Mouse (Mus musculus): ENCODE data around the gene Gng7.
A peak's percentile ranks its signal among the peaks of the same experiment; 100 is the strongest.
"Not testable (repeated sequence)": the region's sequence is repeated elsewhere in the genome, so short reads cannot be mapped to it uniquely, and the experiment has no call there.

The Gng7 gene

GRCm38 (mm10) chr10:80994621-80995020, 20.1 kb downstream of the Gng7 start:
- DNase-seq, result no peak

- no peak for DNase-seq
These were observed 21.5 kb downstream of the Gng7 start for GRCm38 (mm10) chr10:80993276-80993675.

DNA sequence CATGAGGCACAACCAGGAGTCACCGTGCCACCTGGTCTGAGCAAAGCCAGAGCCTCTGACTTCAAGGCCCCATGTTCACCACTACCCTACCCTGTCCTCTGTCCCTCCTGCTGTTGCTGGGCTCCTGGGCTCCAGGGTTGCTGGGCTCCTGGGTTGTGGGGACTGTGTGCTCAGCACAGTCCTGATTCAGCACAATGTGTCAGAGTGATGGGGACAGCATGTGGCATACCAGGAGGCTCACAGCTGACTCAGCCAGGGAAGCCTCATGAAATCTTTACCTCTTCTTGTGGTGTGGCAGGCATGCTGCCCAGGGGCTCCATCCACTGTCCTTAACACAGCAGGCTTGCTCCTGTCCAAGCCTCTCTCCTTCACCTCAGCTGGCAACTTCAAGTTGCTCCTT, 22.8 kb downstream of the Gng7 start:
- DNase-seq, result no peak

DNA sequence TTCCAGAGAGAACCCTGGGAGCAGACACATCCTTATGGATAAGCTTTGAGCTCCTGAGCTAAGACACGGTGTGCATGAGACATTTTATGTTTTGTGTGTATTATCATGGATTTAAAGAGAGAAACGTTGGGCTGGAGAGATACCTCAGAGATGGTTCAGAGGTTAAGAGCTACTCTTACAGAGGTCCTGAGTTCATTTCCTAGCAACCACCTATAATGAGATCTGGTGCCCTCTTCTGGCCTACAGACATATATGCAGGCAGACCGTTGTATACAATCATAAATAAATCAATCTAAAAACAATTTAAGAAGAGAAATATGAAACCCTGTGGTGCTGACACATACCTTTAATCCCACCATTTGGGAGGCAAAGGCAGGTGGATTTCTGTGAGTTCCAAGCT, 23.7 kb downstream of the Gng7 start:
- DNase-seq, result peak; percentile 59 to 64

GRCm38 (mm10) chr10:80990406-80990805, 24.3 kb downstream of the Gng7 start:
- DNase-seq, result peak; percentile 50 to 51

GRCm38 (mm10) chr10:80989854-80990253, 24.9 kb downstream of the Gng7 start:
- DNase-seq, result not testable (repeated sequence)

DNA sequence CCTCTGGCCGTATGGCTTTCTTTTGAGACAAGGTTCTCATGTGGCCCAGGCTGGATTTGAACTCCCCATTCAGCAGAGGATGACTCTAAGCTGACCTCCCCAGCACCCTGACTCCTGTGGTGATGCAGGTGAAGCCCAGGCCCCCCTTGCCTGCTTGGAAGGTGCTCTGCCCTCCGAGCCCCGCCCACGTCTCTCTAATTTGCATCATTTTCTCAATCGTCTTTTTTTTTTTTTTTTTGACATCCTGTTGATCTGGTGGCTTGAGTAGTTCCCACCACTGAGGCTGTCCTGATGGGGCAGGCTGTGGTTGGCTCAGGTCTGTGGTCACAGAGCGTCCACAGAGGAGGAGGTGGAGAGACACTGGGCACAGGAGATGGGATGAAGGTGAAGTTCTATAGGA, 25.3 kb downstream of the Gng7 start:
- DNase-seq, result peak; percentile 78 to 79

DNA sequence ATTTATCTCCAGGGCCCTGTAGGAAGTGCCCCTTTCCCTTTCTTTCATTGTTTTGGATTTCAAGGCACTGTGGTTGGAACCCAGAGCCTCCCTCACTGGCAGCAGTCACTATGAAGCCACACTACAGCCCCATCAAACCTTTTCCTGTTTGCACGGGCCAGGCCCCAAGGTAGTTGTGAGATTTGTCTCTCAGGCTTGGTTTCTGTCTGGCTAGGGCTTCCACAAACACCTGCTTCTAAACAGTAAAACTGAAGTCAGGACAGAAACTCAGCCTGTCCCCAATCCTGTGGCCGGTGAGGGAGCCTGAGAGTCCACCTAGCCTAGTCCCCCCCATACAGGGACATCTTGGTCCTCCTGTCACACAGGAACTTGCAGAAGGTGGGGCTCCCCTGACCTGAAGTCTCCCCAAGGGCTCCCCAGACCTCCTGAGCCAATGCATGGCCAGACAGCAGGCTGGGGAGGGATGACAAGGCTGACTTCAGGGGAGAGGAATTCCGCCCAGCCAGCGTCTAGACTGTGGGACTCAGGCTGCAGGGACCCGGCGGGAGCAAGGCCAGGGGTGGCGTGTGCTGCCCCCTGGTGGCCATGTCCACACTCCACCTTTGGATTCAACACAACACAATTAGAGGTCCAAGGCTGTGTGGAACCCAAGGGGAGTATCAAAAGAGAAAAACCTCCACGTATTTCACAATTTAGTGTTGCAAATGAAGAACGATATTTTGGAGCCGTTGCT, 26.9 kb downstream of the Gng7 start:
- peak; percentile 84 to 85 for DNase-seq

GRCm38 (mm10) chr10:80986754-80987153, 28.0 kb downstream of the Gng7 start:
- DNase-seq, result no peak

DNA sequence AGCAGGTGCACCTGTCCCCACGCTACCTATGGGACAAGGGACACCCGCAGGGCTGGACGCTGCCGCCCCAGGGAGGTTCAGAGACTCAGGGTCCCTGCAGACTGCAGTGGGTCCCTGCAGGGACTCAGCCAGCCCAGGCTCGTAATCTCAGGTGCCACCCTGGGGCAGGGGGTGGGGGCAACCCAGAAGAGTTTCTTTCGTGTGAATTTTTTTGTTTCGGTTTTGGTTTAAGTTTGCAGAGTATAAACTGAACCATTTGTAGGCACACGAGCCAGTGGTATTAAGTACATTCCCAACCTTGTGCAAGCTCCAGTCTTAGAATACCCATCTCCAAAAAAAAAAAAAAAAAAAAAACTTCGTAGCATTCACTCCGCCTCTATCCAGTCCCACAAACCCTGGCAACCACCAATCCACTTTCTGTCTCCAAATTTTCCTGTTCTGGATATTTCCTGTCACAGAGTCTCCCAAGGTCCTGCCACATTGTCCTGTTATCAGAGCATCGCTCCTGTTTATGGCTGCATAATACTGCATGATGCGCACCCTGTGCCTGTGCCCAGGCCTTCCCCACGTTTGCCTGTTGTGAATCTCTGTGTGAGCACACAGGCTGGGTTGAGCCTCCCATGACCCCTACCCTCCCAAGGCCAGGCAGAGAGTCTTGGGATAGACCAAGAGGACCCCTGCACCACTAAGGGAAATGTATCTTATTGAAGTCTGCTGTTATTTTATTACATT, 28.6 kb downstream of the Gng7 start:
- no peak for DNase-seq

- peak; percentile 56 to 57 for DNase-seq
These were observed 29.3 kb downstream of the Gng7 start for GRCm38 (mm10) chr10:80985241-80985969.

GRCm38 (mm10) chr10:80984223-80984622, 30.5 kb downstream of the Gng7 start:
- DNase-seq, result no peak

DNA sequence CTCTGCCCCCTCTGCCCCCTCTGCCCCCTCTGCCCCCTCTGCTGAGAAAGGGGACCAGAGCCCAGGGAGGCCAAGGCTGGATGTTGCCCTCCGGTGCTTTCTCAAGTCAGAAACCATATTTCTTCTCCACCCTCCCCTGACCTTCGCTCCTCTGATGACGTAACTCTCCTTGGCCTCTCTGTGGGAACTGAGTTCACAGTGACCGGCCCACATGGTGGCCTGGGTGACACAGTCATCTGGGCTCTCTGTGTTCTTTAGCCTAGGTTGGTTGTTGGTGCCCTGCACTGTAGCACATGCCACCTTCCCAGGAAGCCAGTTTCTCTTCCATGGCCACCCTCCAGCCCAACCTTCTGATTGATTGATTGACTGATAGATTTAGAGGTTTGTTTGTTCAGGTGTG, 32.4 kb downstream of the Gng7 start:
- no peak for DNase-seq

DNA sequence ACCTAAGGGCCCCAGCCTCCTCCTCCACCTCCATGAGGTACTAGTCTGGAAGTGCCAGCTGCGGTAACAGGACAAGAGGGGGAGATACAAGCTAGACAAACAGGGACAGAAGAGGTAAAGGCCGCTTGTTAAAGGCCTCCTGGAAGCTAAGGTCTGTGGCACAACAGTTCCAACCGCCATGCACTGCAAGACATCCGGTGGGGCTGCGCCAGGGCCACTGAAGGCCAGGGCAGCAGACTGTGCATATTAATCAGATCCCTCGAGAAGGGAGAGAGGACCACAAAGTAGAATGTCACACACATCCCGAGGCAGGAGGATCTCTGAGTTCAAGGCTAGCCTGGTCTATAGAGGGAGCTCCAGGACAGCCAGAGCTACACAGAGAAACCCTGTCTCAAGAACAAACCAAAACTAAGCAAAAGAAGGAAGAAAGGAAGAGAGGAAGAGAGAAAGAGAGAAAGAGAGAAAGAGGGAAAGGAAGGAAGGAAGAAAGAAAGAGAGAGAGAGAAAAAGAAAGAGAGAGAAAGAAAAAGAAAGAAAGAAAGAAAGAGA, 33.1 kb downstream of the Gng7 start:
- no peak for DNase-seq

DNA sequence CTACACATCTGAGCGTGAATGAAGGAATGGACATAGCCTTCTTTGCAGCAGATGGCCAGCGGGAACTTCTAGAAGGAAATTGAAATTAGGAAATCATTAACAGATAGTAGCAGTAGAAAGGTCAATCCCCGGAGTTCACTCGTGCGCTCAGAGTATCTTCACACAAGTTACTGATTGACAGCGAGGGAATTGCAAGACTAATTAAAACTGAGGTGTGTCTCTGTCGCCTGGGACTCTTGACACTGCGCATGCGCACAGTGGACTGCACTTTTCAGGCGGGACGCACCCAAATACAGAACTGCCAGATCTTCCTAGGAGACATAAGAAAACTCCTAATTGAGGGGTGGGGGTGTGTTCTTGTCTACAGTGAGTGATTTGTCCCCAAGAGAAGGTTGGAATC, 39.3 kb downstream of the Gng7 start:
- no peak for DNase-seq

GRCm38 (mm10) chr10:80973722-80974121, 41.0 kb downstream of the Gng7 start:
- no peak for DNase-seq

GRCm38 (mm10) chr10:80972071-80972987, 42.4 kb downstream of the Gng7 start:
- no peak for DNase-seq

GRCm38 (mm10) chr10:80971533-80971932, 43.2 kb downstream of the Gng7 start:
- no peak for DNase-seq

GRCm38 (mm10) chr10:80970159-80970558, 44.6 kb downstream of the Gng7 start:
- no peak for DNase-seq

DNA sequence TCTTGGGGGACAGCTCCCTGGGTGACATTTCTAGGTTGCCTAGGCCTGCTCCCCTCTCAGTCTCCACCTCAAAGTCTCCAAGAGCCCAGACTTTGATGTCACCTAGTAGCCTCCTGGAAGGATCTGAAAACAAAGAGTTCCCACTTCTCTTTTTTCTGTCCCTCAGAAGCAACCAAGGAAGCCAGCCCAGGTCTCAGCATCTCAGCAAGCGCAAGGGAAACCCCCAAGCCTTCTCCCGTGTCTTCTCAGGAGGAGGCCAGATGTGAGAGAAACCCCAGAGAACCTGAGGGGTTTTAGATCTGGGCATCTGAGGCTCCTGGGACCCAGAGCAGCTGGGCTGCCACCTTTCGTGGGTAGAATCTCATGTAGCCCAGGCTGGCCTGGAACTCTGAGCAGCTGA, 45.4 kb downstream of the Gng7 start:
- peak in 1 of 2 experiments; percentile 19 for DNase-seq

GRCm38 (mm10) chr10:80968106-80968505, 46.6 kb downstream of the Gng7 start:
- no peak for DNase-seq

DNA sequence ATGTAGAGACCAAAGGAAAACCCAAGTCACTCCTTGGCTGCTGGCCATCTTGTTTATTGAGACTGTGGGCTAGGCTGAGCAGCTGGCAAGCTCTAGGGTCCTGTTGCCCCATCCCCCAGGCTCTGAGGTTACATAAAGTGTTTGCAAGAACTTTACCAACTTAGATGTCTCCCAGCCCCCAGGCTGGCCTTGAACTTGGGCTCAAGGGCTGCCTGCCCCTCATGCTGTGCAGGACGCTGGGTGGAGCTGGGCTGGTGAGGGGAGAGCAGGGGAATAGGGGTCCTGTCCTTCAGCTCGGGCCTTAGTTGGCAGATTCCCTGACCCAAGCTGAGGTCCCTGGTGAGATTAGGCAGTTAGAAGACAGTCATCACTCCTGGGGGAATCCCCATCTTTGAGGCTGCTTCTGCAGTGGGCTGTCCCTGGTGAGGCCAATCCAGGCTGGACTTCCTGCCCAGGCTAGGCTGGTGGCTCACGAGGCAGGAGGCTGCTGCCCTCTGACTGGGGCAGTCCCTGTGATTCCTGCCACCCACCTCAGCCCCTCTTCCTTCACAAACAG, 47.6 kb downstream of the Gng7 start:
- peak; percentile 16 to 19 for DNase-seq
